Mouse (Mus musculus): ENCODE measurements around the gene Amd2.

- TF ChIP-seq CTCF (IDR thresholded peaks at IDR 0.05; ENCODE audit: low read depth, low read length) = no peak
- no peak for TF ChIP-seq GATA1 (IDR thresholded peaks at IDR 0.05; ENCODE audit: borderline replicate concordance, low read length)
- TF ChIP-seq TAL1 (conservative IDR thresholded peaks at IDR 0.05; ENCODE audit: low read depth, low read length) = no peak
- no peak for TF ChIP-seq GATA2 (IDR thresholded peaks at IDR 0.05; ENCODE audit: borderline replicate concordance, low read depth, low read length)
These were observed 25.9 kb upstream of the Amd2 start for GRCm38 (mm10) chr10:35737639-35738038.

Data from G1E (cell line).